Mouse (Mus musculus) embryonic stem cell, embryonic (primary cell): ENCODE data around the gene Inpp5a.

ENCODE experiments used
- CTCF ChIA-PET, 4 experiments: fragments of 300-600 bp in 2 of 4; fragments of 350-600 bp in 2 of 4; sonication (Branson Sonifier 250); formaldehyde crosslinking; loops; one replicate each; lab custom pipeline; 2022; ENCODE audit warnings: inconsistent platforms in 2 of 4; lab: Charles Lee
- POLR2A ChIA-PET, 4 experiments: fragments of 300-600 bp in 2 of 4; fragments of 350-600 bp in 2 of 4; sonication (Branson Sonifier 250); formaldehyde crosslinking; loops; one replicate each; lab custom pipeline; 2022; ENCODE audit warnings: antibody characterized with exemption in 4 of 4, inconsistent platforms in 1 of 4; lab: Charles Lee

The Inpp5a gene

GRCm38 (mm10) chr7:139551519-139551918 is 162.6 kb downstream of the Inpp5a start:
- POLR2A ChIA-PET = interaction anchor here in 1 of 4 experiments (0.6 to 1.3 kb wide), 2 partner anchors 12 to 418 kb away, joined by 3 to 7 read pairs; no protein-coding TSS in a partner anchor
- CTCF ChIA-PET = interaction anchor here in 2 of 4 experiments (0.7 to 1.3 kb wide), 3 partner anchors 84 to 248 kb away, joined by 3 to 4 read pairs (median 4); no protein-coding TSS in a partner anchor

- ChIA-PET POLR2A (no interaction called here), CTCF (interaction anchor here in 1 of 4 experiments (0.7 kb wide), 1 partner anchor 34 kb away, joined by 5 read pairs; no protein-coding TSS in a partner anchor)
These were observed 167.4 kb downstream of the Inpp5a start for GRCm38 (mm10) chr7:139556331-139556730.

GRCm38 (mm10) chr7:139556746-139557526 is 168.0 kb downstream of the Inpp5a start:
- ChIA-PET POLR2A (no interaction called here), CTCF (interaction anchor here in 3 of 4 experiments (0.5 to 0.7 kb wide), 4 partner anchors 33 to 715 kb away, joined by 3 to 5 read pairs (median 4); no protein-coding TSS in a partner anchor)

GRCm38 (mm10) chr7:139559659-139560058 is 170.8 kb downstream of the Inpp5a start:
- CTCF ChIA-PET = no interaction called here
- POLR2A ChIA-PET = no interaction called here

GRCm38 (mm10) chr7:139563425-139563824 is 174.5 kb downstream of the Inpp5a start:
- ChIA-PET POLR2A (interaction anchor here in 2 of 4 experiments (0.6 to 1.6 kb wide), 4 partner anchors 10 to 353 kb away, joined by 3 to 7 read pairs (median 4); no protein-coding TSS in a partner anchor), CTCF (interaction anchor here in 1 of 4 experiments (1.0 kb wide), 1 partner anchor 330 kb away, joined by 3 read pairs; no protein-coding TSS in a partner anchor)

GRCm38 (mm10) chr7:139564161-139564560 is 175.3 kb downstream of the Inpp5a start:
- CTCF ChIA-PET = no interaction called here
- POLR2A ChIA-PET = interaction anchor here in 2 of 4 experiments (0.6 to 1.6 kb wide), 2 partner anchors 13 to 354 kb away, joined by 4 to 7 read pairs; no protein-coding TSS in a partner anchor

GRCm38 (mm10) chr7:139565998-139566397 is 177.1 kb downstream of the Inpp5a start:
- ChIA-PET POLR2A (interaction anchor here in 1 of 4 experiments (0.6 kb wide), 1 partner anchor 1285 kb away, joined by 3 read pairs; no protein-coding TSS in a partner anchor), CTCF (no interaction called here)

- CTCF ChIA-PET = no interaction called here
- POLR2A ChIA-PET = no interaction called here
These were observed 177.6 kb downstream of the Inpp5a start for GRCm38 (mm10) chr7:139566533-139566932.

- POLR2A ChIA-PET = interaction anchor here in 2 of 4 experiments (0.5 to 0.6 kb wide), 2 partner anchors 250 to 468 kb away, joined by 3 to 4 read pairs; no protein-coding TSS in a partner anchor
These were observed 181.9 kb downstream of the Inpp5a start for GRCm38 (mm10) chr7:139570788-139571187.

GRCm38 (mm10) chr7:139572665-139573064 is 183.8 kb downstream of the Inpp5a start:
- ChIA-PET POLR2A (interaction anchor here in 1 of 4 experiments (1.2 kb wide), 1 partner anchor 9 kb away, joined by 3 read pairs; no protein-coding TSS in a partner anchor), CTCF (interaction anchor here in 1 of 4 experiments (1.1 kb wide), 1 partner anchor 88 kb away, joined by 3 read pairs; no protein-coding TSS in a partner anchor)

More at GRCm38 (mm10) chr7:139570788-139571187, 181.9 kb downstream of the Inpp5a start:
- CTCF ChIA-PET = no interaction called here

- ChIA-PET POLR2A (interaction anchor here in 1 of 4 experiments (1.1 kb wide), 1 partner anchor 14 kb away, joined by 3 read pairs; no protein-coding TSS in a partner anchor), CTCF (interaction anchor here in 2 of 4 experiments (0.7 to 1.9 kb wide), 2 partner anchors 14 kb away, joined by 3 to 8 read pairs; no protein-coding TSS in a partner anchor)
These were observed 187.3 kb downstream of the Inpp5a start for GRCm38 (mm10) chr7:139576064-139576686.

- ChIA-PET POLR2A (interaction anchor here in 1 of 4 experiments (1.4 to 2.8 kb wide), 2 partner anchors 11 to 18 kb away, joined by 3 to 25 read pairs; no protein-coding TSS in a partner anchor), CTCF (interaction anchor here in 2 of 4 experiments (2.0 to 4.1 kb wide), 2 partner anchors 11 kb away, joined by 8 to 16 read pairs; no protein-coding TSS in a partner anchor)
These were observed 190.5 kb downstream of the Inpp5a start for GRCm38 (mm10) chr7:139579261-139579905.

- ChIA-PET CTCF (interaction anchor here in 3 of 4 experiments (0.6 to 2.0 kb wide), 4 partner anchors 9 to 513 kb away, joined by 3 to 8 read pairs (median 4); no protein-coding TSS in a partner anchor), POLR2A (interaction anchor here in 3 of 4 experiments (0.6 to 2.8 kb wide), 8 partner anchors 9 to 335 kb away, joined by 3 to 25 read pairs (median 5); partner anchors contain the start of gene Pwwp2b (in 1 of the 3))
These were observed 192.2 kb downstream of the Inpp5a start for GRCm38 (mm10) chr7:139580851-139581775.

GRCm38 (mm10) chr7:139581801-139582571 is 193.1 kb downstream of the Inpp5a start:
- ChIA-PET CTCF (no interaction called here), POLR2A (interaction anchor here in 3 of 4 experiments (0.6 to 2.8 kb wide), 5 partner anchors 8 to 15 kb away, joined by 3 to 25 read pairs (median 7); no protein-coding TSS in a partner anchor)

- POLR2A ChIA-PET = no interaction called here
- CTCF ChIA-PET = no interaction called here
These were observed 193.7 kb downstream of the Inpp5a start, which contains the start of gene Nkx6-2 for GRCm38 (mm10) chr7:139582595-139582994. Gene Nkx6-2 (minus strand): TSS chr7:139582797.
